Mouse (Mus musculus): ENCODE data around the gene Zfp488. TPM values are rescaled to one million over a fixed set of nuclear protein-coding genes. Genes with fewer than 3 reads are reported as not detected.

Zfp488 gene
- polyA plus RNA-seq, 1 experiment = not detected

- TF ChIP-seq GATA1 (IDR thresholded peaks at IDR 0.05; ENCODE audit: low read length) = no peak
Measured at GRCm38 (mm10) chr14:33920727-33921559, 57.6 kb downstream of the Zfp488 start.

Other genes with a start within 250 kb of the Zfp488 start
- not detected in 2 replicates for gene Gdf10, start 55.2 kb downstream of the Zfp488 start, polyA plus RNA-seq (2012)
- gene Gdf2, start 37.7 kb downstream of the Zfp488 start, polyA plus RNA-seq (2012) = not detected in 2 replicates
- gene Rbp3, start 24.8 kb downstream of the Zfp488 start, polyA plus RNA-seq (2012) = not detected in 2 replicates
- gene Gm30083, start 36.4 kb upstream of the Zfp488 start, polyA plus RNA-seq (2012) = not detected in 2 replicates
- gene Gm5460, start 38.0 kb upstream of the Zfp488 start, polyA plus RNA-seq (2012) = not detected in 2 replicates
- not detected in 2 replicates for gene Antxrl, start 73.9 kb upstream of the Zfp488 start, polyA plus RNA-seq (2012)
- not detected in 2 replicates for gene Anxa8, start 107.2 kb upstream of the Zfp488 start, polyA plus RNA-seq (2012)
- gene A630023A22Rik, start 124.0 kb upstream of the Zfp488 start, polyA plus RNA-seq (2012) = not detected in 2 replicates
- gene Npy4r, start 173.7 kb upstream of the Zfp488 start, polyA plus RNA-seq (2012) = not detected in 2 replicates
- not detected in 2 replicates for gene Gprin2, start 222.9 kb upstream of the Zfp488 start, polyA plus RNA-seq (2012)
- gene Syt15, start 240.8 kb upstream of the Zfp488 start, polyA plus RNA-seq (2012) = not detected in 2 replicates